Mouse (Mus musculus): ENCODE data around the gene Robo1.

The Robo1 gene

GRCm38 (mm10) chr16:72828381-72828780, 520.3 kb downstream of the Robo1 start:
- no peak for DNase-seq (ENCODE audit: low spot score)

GRCm38 (mm10) chr16:72829530-72829929, 521.4 kb downstream of the Robo1 start:
- no peak for DNase-seq (ENCODE audit: low spot score)

GRCm38 (mm10) chr16:72830394-72831056, 522.4 kb downstream of the Robo1 start:
- DNase-seq (ENCODE audit: low spot score), result no peak

- no peak for DNase-seq (ENCODE audit: low spot score)
Measured at GRCm38 (mm10) chr16:72834266-72834665, 526.2 kb downstream of the Robo1 start.

GRCm38 (mm10) chr16:72839031-72839430, 530.9 kb downstream of the Robo1 start:
- no peak for DNase-seq (ENCODE audit: low spot score)

- DNase-seq (ENCODE audit: low spot score), result no peak
Measured at GRCm38 (mm10) chr16:72841066-72841465, 533.0 kb downstream of the Robo1 start.

GRCm38 (mm10) chr16:72854101-72854500, 546.0 kb downstream of the Robo1 start:
- DNase-seq (ENCODE audit: low spot score), result no peak

GRCm38 (mm10) chr16:72854809-72855503, 546.9 kb downstream of the Robo1 start:
- no peak for DNase-seq (ENCODE audit: low spot score)

- no peak for DNase-seq (ENCODE audit: low spot score)
Measured at GRCm38 (mm10) chr16:72861707-72862277, 553.7 kb downstream of the Robo1 start.

- DNase-seq (ENCODE audit: low spot score), result no peak
Measured at GRCm38 (mm10) chr16:72866011-72866410, 557.9 kb downstream of the Robo1 start.

- DNase-seq (ENCODE audit: low spot score), result no peak
Measured at GRCm38 (mm10) chr16:72874934-72875732, 567.0 kb downstream of the Robo1 start.

GRCm38 (mm10) chr16:72888108-72888507, 580.0 kb downstream of the Robo1 start:
- DNase-seq (ENCODE audit: low spot score), result no peak

GRCm38 (mm10) chr16:72889401-72889800, 581.3 kb downstream of the Robo1 start:
- no peak for DNase-seq (ENCODE audit: low spot score)

GRCm38 (mm10) chr16:72897125-72897524, 589.0 kb downstream of the Robo1 start:
- DNase-seq (ENCODE audit: low spot score), result no peak

GRCm38 (mm10) chr16:72908895-72909294, 600.8 kb downstream of the Robo1 start:
- no peak for DNase-seq (ENCODE audit: low spot score)

GRCm38 (mm10) chr16:72913134-72913533, 605.0 kb downstream of the Robo1 start:
- no peak for DNase-seq (ENCODE audit: low spot score)

- DNase-seq (ENCODE audit: low spot score), result no peak
Measured at GRCm38 (mm10) chr16:72914068-72914630, 606.0 kb downstream of the Robo1 start.

GRCm38 (mm10) chr16:72920013-72920412, 611.9 kb downstream of the Robo1 start:
- DNase-seq (ENCODE audit: low spot score), result no peak

- DNase-seq (ENCODE audit: low spot score), result peak; percentile 40
Measured at GRCm38 (mm10) chr16:72924423-72925224, 616.5 kb downstream of the Robo1 start.

- no peak for DNase-seq (ENCODE audit: low spot score)
Measured at GRCm38 (mm10) chr16:72928525-72929122, 620.5 kb downstream of the Robo1 start.

- DNase-seq (ENCODE audit: low spot score), result no peak
Measured at GRCm38 (mm10) chr16:72930871-72931270, 622.8 kb downstream of the Robo1 start.

Measured in urinary bladder, postnatal 25 days (tissue).